Mouse (Mus musculus) cortical plate, adult 2 months (tissue): Measurements from ENCODE around the gene Zgpat.

Experiments
- CTCF ChIP-seq: fragments of 200-500 bp; IDR thresholded peaks from 2 replicates; pipeline ENCODE4 v1.5.1; 2011; ENCODE audit warnings: mild to moderate bottlenecking, control low read depth, low read length; ENCODE audit not compliant: insufficient read depth; ENCODE audit errors: extremely low read depth
- POLR2A ChIP-seq: fragments of 200-500 bp; IDR thresholded peaks from 2 replicates; pipeline ENCODE4 v1.6.1; 2011; ENCODE audit warnings: mild to moderate bottlenecking, low read length, control low read depth; ENCODE audit not compliant: insufficient read depth; ENCODE audit errors: extremely low read depth

- peak; percentile 91 for TF ChIP-seq CTCF
- no peak for TF ChIP-seq POLR2A
Observed at GRCm38 (mm10) chr2:181392600-181393213, 28.0 kb downstream of the Zgpat start.
